Mouse (Mus musculus): ENCODE measurements around the gene Gm21970.
"Not testable (repeated sequence)": the region's sequence is repeated elsewhere in the genome, so short reads cannot be mapped to it uniquely, and the experiment has no call there.

The Gm21970 gene

DNA sequence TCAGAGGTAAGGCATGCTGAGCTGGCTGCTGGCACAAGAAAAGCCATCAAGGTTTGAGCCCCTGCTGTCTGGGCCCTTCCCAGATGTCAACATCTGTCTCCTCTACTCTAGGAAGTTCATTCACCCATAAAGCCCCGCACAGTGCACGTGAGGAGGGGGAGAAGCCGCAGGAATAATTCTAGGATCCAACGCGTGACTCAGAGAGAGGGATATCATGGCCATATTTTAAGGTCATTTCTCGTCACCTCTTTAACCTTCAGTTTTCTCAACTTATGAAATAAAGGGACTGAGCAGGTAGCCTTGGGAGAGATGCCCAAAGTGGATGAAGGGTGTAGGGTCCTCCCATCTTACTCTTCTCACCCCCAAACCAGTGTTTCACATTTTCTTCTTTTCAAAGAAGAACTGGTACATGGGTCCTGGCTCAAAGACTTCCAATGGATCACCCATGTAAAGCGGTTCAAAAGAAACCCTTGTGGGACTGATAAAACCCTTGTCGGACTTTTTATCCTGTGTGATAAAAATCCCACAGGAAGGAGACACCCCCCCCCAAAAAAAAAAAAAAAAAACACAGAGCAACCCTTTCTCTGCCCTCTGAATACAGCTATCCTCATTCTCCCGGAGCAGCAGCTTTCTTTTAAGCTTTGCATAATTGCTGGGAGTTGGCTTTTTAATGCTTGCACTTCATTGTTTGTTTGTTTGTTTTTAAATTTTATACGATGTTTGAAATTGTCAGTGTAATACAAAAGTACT, 13.5 kb downstream of the Gm21970 start:
- no peak for DNase-seq

DNA sequence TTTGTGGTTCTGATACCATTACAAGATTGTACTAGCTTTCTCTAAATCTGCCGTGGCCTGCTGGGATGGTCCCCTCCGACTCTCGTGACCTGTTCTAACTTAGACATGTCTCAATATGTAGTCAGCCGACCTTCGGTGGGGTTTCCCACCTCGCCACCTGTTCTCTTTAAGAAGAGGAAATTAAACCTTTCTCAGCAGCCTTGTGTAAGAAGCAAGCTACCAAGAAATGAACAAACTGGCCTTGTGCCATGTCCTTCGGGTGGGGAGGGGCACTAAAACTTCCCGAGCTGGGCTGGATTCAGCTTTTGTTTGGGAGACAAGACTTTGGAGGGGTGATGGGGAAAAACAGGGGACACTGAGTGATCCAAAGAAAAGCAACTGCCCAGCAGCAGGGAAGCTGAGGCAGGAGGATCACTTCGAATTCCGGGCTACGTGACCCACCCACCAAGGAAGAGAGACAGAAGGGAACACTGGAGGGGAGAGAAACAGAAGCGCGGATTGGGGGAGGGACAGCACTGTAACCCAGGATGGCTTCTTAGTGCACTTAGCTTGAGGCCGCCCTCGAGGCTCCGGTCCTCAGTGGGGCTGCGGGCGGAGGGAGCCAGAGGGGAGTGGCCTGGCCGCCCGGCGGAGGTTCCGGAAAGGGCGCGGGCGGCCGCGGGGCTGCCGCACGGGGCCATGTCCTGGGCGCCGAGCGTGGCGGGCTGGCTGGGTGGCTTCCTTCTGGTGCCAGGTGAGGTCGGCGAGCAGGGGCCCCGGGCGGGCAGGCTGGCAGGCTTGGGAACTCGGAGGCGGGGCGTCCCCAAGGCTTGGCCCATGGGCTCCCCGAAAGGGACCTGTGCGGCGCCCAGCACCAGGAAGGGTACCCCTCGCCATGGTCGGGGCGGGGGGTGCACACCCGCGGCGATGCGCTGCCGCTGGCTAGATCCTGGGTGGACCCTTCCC, 14.4 kb downstream of the Gm21970 start, which contains the start of gene Il10rb:
Il10rb (plus strand) TSS at position 525 of the 945 bp plus-strand sequence.
- peak; percentile 82 to 89 for DNase-seq

DNA sequence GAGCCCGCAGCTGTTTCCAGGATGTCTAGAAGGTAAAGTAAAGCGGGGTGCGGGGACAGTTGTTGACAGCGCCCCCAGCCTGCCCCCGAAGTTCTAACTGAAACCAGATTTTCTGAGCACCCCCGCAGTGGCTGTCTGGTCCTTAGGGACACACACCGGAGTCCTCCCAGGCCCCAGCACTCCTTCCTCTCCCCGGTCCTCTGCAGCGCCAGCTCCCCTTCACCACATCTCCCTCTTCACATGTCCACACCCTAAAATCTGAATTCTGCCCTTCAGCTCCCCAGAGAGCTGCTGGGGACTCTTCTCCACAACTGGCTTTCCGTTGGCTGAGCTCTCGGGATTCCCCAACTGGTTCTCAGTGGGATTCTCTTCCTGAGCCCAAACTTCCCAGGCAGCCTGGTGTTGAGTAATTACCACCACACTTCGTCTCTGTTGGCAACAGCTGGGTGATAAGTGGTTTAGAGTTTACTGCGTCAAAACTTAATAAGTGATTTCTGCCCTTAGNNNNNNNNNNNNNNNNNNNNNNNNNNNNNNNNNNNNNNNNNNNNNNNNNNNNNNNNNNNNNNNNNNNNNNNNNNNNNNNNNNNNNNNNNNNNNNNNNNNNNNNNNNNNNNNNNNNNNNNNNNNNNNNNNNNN, 15.2 kb downstream of the Gm21970 start:
- peak; percentile 46 to 61 for DNase-seq

DNA sequence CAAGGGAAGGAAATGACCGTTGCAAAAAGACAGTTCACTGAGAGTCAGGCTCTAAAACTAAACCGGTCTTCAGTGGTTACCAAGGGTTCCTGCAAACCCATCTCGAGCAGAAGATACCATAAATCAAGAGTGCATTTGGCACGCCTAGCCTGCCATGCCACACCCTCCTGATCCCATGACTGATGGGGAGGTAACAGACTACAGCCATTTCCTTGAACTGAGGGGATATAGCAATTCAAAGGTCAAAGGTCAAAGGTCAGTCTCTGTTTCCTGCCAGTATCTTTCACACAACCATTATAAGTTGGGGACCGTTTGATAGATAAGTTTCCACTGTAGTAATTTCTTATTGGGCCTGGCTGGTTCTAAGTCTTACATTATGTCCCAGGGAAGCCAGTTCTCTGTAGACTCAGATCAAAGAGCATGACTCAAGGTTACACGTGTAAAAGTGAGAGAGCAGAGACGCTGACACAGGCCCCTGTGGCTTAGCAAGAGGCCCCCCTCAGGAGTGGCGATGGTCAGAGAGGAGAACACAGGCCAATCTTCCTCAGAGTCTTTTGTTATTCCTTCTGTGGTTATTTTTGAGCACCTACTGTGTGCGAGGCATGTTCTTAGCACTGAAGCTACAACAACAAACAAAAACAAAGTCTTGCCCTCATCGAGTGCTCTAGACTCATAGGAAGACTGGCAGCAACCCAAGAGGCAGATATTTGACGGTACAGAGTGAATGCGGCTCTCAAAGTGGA, 21.8 kb downstream of the Gm21970 start:
- DNase-seq = peak; percentile 17 to 43

DNA sequence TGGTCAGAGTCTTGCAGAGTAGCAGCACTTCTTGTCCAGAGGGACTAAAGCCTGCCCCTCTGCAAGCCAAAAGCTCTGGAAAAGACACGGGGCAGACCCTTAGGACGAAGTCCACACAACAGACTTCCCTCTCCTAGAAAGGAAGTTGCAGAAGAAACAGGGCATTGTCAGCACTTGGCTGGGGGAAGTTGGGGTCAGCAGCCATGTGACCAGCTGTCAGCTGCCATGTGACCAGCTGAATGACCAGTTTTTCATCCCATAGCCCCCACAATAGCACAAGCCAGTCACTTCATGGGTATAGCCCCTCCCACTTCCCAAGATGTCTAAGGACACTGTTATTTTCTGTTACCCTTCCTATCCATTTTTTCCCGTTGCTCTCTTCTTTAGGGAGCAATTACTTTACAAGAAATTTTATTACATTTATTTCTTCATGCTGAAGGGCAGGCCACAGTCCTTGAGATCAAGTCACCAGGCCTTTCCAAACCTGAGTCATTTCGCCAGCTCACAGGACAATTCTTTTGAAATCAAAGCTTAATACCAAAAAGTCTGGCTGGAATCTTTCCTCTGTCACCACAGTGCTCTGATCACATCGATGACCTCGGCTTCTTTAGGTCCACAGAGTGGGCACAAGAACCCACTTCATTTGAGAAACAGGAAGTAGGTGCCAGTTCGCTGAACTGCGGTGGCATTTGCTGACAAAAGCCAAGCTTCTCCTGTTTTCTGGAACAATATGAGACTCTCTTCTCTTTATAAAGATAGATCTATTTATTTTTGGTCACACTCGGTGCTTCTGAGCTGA, 24.1 kb downstream of the Gm21970 start:
- peak in 1 of 2 experiments; percentile 20 for DNase-seq

DNA sequence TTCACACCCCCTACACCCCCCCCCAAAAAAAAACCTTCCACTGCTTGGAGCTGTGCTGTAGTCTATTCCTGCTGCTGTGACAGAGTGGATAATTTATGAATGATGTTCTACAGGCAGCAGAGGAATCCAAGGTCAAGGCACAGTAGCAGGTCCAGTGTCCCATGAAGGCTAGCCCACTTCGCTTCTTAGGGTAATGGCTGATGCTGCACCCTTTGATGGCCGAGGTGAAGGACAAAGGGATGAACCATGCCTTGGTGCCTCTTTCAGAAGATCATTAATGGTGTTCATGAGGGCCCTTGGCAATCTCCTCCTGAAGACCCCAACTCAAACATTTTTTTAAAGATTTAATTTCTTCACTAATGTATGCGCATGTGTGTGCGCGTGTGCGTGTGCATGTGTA, 24.8 kb downstream of the Gm21970 start:
- no peak for DNase-seq

DNA sequence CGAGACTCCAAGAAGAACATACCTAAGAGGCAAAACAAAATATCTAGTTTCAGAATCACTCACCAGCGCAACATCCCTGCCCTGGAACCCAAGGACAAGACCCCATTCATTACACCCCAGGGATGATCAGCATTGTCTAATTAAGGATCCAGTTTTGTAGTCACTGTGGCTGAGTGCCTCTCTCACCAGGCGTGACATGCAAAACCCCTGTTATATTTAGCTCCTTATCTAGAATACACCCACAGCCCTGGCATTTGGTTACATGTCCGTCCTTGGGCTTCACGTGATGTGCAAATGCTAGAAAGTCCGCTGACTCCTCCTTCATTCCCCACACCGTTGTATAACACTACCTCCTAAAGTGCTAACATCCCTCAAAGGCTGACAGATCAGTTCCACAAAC, 25.4 kb downstream of the Gm21970 start:
- no peak for DNase-seq

DNA sequence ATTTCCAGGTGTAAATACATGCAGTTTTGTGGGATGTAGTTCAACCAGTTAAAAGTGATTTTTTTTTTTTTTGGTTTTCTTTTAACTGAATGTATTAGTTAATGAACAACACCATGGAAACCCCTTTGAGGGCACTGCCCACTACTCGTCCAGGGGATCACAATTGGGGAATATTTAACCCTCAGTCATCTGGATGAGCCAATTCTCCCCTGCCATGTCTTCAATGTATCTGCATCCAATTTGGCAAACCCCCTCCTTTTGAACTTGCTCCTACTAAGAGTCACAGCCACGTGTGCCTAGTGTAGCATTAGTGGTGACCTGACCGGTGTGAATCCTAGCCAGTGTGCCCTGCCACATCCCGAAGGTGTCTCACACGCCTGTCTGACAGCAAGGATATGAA, 27.0 kb downstream of the Gm21970 start:
- no peak for DNase-seq

DNA sequence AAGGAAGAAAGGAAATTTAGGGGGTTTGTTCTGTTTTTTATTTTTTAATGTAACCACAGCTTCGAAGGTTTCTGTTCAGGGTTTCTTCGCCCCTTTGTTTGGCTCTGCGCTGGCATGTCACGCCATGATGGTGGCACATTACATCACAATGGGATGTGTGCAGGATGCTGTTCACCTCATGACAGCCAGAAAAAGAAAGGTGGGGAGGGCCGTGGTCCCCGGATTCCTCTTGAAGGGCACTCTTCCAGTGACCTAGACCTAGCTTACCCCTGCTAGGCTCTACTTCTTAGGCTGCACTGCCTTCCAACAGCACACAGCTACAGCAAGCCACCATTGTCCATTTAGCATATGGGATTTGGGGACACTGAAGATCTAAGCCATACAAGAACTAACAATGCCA, 34.3 kb downstream of the Gm21970 start:
- no peak for DNase-seq

DNA sequence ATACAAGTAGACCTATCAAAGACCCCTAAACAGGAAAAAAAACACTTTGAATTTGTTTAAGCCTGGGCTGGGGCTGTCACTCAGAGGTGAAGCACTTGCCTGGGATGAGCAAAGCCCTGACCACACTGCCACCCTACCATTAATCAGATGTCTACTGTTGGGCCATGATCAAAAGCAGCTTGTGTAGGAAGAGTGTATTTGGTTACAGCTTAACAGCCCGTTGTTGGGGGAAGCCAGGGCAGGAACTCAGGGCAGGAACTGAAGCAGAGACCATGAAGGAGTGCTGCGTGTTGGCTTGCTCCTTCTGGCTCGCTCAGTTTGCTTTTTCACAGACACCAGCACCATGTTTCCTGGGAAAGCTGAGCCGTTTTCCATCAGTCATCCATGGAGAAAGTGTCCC, 35.1 kb downstream of the Gm21970 start:
- no peak for DNase-seq

DNA sequence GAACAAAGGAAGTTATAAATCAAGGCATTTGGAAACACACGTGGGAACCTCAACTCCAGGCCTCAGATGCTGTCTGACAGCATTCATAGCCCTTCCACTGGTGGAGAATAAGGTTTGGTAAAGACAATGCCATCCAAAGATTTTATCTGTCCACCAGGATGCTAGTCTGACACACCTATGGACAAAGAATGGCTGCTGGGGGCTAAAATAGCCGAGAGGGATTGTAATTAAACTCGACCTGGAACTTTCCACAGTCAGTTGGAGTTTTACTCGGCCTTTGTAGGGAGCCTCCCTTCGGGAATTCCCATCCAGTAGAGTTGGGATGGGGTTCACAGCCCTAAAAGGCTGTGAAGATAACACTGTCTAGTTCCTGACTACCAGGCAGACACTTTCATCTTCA, 35.9 kb downstream of the Gm21970 start:
- DNase-seq = no peak

DNA sequence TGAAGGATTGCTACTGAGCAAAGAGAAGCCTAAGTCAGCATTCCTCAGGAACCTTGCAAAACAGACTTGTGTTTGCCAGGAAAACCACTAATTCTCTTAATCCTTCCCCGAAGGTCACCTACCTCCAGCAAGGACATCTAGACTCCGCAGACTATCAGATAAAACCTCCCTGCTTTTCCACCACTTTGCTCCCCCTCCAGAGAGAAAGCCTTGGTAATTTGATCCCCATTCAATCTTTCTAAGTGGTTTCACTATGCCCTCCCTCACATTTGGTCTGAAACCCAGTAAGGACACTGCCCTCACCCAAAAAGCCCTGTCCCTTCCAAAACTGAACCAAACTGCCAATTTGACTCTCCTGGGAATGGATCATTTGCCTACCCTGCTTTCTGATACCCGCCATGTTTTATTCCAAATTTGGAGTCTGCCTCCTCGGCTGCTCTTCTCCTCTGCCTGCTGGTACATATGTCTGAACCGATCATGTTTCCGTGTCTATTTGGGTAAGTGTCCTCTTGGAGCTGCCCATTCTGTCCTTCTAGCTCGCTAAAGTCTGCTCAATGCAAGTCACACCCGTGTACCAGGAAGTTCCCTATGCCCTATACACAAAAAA, 36.8 kb downstream of the Gm21970 start:
- no peak for DNase-seq

DNA sequence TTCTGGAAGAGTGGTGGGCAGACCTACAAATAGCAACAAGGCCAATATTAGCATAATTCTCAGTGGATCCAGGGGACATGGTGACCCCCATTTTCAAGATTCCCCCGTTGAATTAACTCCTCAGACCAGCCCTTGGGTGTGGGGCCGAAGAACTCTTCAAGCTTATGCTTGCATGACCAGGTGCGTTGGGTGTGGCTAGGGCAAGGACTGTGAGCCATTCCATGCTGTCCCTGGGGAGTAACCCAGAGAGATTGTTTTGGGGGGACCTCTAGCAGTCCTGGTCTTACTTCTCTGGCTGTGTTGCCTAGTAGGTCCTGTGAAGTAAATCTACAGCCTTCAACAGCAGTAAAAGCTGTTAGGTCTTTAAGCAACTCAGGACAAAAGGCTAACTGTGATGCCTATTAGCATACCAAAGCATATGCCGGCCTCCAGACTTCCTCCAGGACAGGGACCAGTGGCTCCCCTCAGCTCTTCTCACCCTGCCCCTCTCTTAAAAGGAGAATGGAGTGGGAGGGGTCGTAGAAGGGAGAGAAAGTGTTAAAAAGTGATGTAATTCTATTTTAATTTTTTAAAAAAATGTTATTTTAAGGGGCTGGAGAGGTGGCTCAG, 41.3 kb downstream of the Gm21970 start:
- DNase-seq = no peak

DNA sequence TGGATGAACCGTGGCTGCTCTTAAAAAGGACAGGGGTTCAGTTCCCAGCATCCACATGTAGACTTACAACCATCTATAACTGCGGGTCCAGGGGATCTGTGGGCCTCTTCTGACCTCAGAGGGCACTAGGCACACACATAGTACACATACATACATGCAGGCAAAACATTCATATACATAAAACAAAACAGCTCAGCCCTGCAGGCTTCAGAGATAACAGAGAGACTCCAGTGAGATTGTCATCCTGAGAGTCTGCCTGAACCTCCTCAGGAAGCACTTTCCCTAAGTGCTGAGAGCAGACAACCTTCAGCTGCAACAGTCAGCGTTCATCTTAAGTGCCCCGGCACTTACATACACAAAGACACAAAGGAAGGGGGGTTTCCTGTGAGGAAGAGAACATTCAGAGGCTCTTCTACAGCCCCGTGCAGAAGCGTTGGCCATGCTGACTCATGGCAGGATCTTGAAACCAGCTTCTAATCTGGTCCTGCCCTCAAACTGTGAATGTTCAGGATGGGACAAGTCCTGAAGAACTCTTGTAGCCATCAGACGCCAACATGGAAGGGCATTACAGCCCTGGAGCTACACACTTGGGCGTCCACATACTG, 41.9 kb downstream of the Gm21970 start:
- DNase-seq = no peak

DNA sequence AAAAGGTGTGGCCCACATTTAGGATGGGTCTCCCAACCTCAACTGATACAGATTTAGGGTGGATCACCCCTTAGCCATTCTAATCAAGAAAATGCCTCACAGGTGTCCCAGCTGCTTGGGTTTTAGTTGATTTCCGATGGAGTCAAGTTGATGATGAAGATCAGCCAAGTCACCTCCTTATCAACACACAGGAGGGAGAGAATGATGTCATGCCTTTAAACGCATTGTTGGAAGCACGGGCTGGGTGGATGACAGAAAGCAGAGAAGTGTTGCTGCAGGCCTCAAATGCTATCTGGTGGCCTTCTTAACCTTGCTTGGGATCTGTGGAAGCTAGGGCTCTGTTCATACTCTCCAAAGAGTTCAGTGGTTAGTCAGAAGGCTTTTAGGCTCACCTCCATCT, 42.6 kb downstream of the Gm21970 start:
- DNase-seq = no peak

DNA sequence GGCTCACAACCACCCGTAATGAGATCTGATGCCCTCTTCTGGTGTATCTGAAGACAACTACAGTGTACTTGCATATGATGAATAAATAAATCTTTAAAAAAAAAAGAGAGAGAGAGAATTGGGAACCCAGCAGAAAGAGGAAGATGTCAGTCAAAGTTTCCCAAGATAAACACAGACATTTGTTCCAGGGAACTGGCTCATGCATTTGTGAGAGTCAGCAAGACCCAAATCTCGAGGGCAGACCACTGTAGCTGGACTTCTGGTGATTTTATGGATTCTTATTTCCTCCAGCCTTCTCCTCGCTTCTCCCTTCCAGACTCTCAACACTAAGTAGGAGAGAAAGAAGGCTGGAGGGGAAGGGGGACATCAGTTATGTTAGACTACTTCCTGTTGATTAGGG, 46.6 kb downstream of the Gm21970 start:
- no peak for DNase-seq

DNA sequence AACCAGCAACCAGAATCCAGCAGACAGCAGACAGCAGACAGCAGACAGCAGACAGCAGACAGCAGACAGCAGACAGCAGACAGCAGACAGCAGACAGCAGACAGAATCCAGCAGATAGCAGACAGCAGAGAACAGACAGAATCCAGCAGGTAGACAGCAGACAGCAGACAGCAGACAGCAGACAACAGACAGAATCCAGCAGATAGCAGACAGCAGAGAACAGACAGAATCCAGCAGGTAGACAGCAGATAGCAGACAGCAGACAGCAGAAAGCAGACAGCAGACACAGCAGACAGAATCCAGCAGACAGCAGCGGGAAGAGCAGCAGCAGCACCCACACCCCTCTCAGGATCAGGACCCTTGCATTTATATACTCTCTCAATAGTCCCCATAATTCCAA, 47.1 kb downstream of the Gm21970 start:
- not testable (repeated sequence) for DNase-seq

DNA sequence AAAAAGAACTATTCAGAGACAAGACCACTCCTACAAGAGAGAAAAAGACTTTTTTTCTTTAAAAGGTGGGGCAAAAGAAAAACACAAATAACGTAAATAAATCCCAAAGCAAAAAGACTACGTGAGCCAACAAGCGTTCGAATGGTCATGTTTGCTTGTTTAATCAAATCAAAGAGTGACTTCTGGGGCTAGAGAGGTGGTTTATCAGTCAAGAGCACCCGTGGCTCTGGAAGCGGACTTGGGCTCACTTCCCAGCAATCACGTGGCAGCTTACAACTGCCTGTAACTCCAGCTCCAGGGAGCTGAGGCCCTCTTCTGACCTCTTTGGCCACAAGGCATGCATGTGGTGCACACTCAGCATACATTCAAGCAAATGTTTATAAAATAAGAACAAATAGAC, 49.8 kb downstream of the Gm21970 start:
- peak; percentile 59 to 70 for DNase-seq

DNA sequence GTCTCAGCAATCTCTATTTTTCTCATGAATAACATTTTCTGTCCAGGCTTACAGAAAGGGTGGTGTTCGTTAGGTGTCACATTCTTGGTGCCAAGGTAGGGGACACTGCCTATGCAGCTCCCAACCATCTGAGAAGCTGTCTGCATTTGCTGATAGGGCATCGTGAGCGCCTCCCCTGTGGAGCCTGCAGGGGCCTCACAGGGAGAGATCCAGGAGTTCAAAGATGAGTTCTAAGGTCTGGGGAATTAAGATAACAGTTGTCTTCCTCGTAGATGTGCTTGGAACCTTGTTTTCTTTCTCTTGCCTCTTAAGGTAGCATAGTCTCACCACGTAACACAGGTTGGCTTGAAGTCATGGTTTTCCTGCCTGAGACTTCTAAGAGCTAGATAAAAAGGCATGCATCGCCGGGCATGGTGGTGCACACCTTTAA, 50.3 kb downstream of the Gm21970 start:
- DNase-seq = no peak

DNA sequence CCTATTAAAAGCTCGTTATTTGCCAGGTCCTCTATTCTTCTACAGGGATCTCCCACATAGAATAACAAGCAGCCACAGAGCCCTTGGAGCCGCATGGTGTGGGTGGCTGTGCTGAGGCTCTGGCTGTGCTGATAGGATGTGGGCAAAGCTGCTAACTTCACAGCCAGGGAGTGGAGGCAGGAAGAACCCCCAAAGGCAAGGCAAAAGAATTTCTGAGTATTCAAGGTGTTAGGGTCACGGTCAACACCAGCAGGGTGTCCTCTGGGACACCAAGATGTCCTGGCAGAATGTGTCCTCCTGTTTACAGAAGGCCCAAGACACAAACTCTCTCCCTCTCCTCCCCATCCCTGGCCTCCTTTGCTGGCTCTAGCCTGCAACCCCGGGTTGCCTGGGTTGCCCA, 50.9 kb downstream of the Gm21970 start:
- DNase-seq = no peak

All from kidney, postnatal 4 days (tissue).